Mouse (Mus musculus) erythroblast, embryonic 14.5 days (primary cell): ENCODE measurements around the gene Oxld1.

Source experiments
- GATA1 ChIP-seq: IDR thresholded peaks from 2 replicates; pipeline ENCODE4 v1.6.1; 2012; ENCODE audit warnings: low read length, inconsistent platforms, mixed read lengths
- TAL1 ChIP-seq: IDR thresholded peaks from 3 replicates; pipeline ENCODE4 v1.6.1; 2012; ENCODE audit warnings: low read length, inconsistent platforms, mixed read lengths

- TF ChIP-seq GATA1 (no peak), TAL1 (no peak)
Measured at GRCm38 (mm10) chr11:120493351-120493750, 35.5 kb upstream of the Oxld1 start.
